Mouse (Mus musculus) layer of hippocampus, postnatal 14 days (tissue): ENCODE measurements around the gene Asic5. TPM values are rescaled to one million over a fixed set of nuclear protein-coding genes. Genes with fewer than 3 reads are reported as not detected.

ENCODE experiments used
- DNase-seq, 2 experiments: peaks; one replicate each; pipeline ENCODE4 v3.0.0; 2021 to 2022; ENCODE audit warnings: low spot score in 2 of 2, mixed read lengths in 1 of 2
- total RNA-seq, 2 experiments: library from RNA; stranded (reverse); gene quantifications; 2 replicates each; pipeline ENCODE4 v1.2.3; 2021

The Asic5 gene
- total RNA-seq, 2 experiments from 2014 or later, result not detected

DNA sequence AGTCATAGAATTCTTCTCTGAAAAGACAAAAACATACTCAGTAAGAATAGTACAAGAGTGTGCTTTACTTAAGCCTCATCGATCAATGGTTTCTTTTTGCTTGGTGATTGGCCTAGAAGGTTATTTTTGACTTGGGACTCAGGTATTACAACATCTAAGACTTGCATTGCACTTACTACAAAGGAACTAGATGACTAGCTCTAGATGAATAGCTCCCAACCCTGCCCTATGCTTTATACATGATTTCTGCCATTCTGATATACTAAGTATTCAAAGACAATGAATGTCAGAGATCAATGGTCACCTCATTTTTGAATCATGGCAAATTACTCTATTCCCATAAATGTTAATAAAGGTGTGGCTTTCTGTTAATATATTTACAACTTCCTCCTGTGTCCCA lies 24.9 kb downstream of the Asic5 start:
- no peak for DNase-seq

DNA sequence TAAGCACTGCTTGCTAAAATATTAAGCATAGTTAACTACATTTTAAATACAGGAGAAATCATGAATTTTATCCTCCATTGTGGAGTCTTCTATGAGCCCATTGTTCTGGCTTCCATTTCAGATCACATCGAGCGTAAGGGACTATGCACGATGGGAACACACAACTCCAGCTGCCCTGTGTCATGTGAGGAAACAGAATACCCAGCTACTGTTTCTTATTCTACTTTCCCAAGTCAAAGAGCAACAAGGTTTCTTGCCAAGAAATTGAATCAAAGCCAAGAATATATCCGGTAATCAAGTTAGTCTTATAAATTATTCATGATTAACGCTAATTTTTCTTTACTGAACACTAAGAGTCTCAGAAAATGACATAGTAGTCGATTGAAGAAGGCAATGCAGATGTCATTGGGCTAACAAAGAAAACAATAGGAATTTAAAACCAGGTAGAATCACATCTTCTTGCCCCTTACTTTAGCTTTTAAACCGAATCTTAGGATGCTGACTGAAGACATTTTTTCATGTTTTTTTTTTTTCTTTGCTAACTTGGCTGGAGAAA lies 32.1 kb downstream of the Asic5 start:
- DNase-seq, result no peak

GRCm38 (mm10) chr3:82022421-82022920 lies 40.4 kb downstream of the Asic5 start:
- no peak for DNase-seq

- no peak for DNase-seq
These were observed 41.0 kb downstream of the Asic5 start for GRCm38 (mm10) chr3:82023065-82023464.

GRCm38 (mm10) chr3:82027286-82027685 lies 45.2 kb downstream of the Asic5 start:
- no peak for DNase-seq

DNA sequence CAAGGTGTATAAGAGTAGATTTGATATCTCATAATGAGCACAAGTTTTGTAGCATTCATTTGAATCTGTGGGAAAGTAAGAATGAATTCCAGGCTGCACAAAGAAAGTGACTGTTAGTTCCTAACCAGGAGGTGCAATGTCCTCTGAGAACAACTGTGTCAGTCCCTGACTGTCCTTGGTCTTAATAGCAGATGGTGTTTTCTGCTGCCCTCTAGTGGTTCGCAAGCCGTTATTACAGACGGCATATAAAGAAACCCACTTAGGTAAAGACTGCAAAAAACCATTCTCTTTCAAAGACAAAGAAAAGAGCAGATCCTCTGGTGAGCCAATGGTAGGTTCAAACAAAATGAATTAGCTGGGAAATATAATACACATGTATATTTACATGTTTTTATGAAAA lies 47.1 kb downstream of the Asic5 start:
- DNase-seq, result peak in 1 of 2 experiments; percentile 60

DNA sequence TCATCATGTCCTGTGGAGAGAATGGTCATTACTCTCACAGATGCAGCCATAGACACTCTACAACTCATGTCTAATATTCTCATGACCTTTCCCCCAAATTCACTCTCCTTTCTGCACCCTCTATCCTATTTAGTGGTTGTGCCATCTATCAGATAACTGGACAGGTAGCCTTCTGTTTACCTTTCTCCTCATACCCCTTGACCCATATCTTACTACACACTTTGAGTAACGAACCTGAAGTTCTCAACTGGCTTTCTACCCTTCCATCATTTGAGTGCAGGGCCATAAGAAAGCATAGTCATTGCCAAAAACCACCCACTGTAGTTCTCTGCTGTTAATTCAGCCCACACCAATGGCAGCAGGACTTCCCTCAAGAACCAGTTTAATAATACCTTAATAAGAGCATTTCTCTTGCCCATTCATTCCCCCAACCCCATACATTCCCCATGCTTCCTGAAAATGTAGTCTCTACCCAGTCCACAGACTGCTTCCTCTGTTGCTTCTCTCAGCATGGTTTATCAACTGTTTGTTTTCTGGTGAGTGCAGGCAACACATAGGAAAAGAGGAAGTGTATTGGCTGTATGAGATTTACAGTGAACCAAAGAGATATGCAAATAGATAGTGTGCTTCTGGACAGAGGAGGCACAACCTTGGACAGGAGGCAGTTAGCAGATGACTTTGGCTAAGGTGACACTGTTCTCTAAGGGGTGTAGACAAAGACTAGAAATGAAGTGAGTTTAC lies 48.1 kb downstream of the Asic5 start:
- no peak for DNase-seq

GRCm38 (mm10) chr3:82036262-82037044 lies 54.4 kb downstream of the Asic5 start:
- no peak for DNase-seq

DNA sequence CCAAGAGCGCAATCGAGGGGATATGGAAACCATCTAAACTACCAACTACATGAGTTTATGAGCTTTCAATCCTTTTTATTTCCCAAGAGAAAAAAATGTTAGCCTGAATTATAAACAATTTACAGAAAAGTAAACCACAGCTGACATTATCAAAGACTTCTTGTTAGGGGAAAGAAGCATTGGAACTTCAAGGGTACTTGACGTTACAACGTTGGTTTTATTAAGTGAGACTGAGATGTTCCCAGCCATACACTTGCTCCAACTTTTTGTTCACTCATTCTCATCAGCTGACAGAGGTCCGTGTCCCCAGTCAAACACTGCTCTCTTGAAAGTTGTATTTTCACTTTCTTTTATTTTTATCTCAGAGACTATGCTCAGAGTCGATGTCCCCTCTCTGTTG lies 61.6 kb downstream of the Asic5 start:
- DNase-seq, result no peak

DNA sequence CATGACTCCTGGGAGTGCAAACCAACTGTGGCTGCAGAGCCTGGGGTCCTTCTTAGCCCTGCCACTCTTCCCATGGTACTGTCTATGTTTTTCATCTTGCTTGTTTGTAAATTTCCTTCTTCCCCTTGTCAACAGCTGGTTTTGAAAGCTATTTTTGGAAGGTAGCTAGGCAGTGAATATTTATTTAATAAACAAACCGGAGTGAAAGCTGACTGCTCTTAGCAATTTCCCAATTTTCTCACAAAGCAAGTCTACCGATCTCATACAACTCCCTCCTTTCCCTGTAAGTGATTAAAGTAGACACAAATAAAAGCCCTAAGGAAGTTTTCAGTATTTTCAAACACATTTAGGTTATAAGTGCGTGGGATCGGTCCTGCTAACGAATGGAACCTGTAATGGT lies 62.8 kb downstream of the Asic5 start:
- no peak for DNase-seq

GRCm38 (mm10) chr3:82046087-82046486 lies 64.0 kb downstream of the Asic5 start:
- DNase-seq, result no peak

GRCm38 (mm10) chr3:82047100-82047753 lies 65.1 kb downstream of the Asic5 start:
- peak in 1 of 2 experiments; percentile 48 for DNase-seq

- no peak for DNase-seq
These were observed 66.0 kb downstream of the Asic5 start for GRCm38 (mm10) chr3:82048078-82048477.

DNA sequence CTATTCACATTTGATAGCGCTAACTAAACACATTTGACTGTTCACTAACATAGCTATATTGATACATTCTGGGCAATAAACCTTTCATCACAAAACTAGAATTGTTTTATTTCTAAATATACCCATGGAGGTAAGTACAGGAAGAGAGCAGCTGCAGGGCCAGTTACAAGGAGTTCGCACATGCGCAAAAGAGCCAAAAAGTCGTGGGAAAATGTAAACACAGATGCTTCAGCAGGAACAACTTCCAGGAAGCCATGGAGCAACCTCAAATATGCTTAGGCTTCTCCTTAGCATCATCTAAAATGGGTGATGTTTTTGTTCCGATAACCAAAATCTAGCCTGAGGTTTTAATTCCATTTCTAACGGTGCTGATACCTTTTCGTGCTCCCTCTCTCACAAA lies 66.6 kb downstream of the Asic5 start:
- no peak for DNase-seq

GRCm38 (mm10) chr3:82051468-82051867 lies 69.4 kb downstream of the Asic5 start:
- DNase-seq, result no peak

DNA sequence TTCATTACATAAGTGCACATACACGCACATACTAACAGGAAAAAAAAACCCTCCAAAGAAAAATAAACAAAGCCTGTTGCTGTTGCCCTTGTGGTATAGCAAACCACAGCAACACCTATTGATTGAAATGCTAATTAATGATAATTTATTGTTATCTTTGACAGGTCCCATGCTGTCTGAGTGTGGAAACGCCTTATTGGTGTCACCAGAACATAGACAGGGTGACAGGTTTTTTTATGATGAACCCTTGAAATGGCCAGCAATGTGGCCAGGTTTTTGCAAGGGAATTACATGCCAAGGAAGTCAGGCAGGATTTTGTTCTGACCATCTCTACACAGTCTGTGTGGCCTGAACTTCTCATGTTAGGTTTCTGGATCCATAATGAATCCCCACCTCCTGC lies 69.9 kb downstream of the Asic5 start:
- DNase-seq, result no peak

- no peak for DNase-seq
These were observed 72.3 kb downstream of the Asic5 start for GRCm38 (mm10) chr3:82054283-82054974.

DNA sequence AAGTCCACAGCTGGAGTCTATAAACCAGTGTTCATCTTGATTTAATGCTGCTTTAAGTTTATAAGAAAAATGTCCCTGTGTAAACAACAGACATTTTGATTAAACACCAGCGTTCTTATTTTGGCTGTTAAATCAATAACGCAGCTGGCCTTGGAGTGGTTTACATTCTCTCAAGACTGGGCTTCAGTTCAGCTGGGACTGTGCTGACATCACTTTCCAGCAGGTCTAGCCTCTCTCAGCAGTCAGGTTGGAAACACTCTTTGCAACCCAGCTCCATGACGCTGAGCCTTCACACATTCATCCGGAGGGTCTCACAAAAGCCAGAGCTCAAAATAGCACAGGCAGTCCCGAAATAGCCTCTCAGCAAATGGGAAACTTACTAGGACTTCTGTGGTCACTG lies 75.1 kb downstream of the Asic5 start:
- no peak for DNase-seq

- DNase-seq, result no peak
These were observed 79.5 kb downstream of the Asic5 start for GRCm38 (mm10) chr3:82061402-82062180.

GRCm38 (mm10) chr3:82067830-82068229 lies 85.7 kb downstream of the Asic5 start:
- DNase-seq, result no peak
